Mouse (Mus musculus): ENCODE data around the gene Dars2.
"Not testable (repeated sequence)": the region's sequence is repeated elsewhere in the genome, so short reads cannot be mapped to it uniquely, and the experiment has no call there.

Dars2 gene

GRCm38 (mm10) chr1:161035281-161035785 is 35.1 kb downstream of the Dars2 start:
- DNase-seq (ENCODE audit: low read depth) = no peak

GRCm38 (mm10) chr1:161034435-161035280 is 35.8 kb downstream of the Dars2 start, which contains the start of gene Zbtb37:
Gene Zbtb37, minus strand, starts transcription at chr1:161034849.
- peak; percentile 100 for DNase-seq (ENCODE audit: low read depth)

GRCm38 (mm10) chr1:161033856-161034434 is 36.5 kb downstream of the Dars2 start:
- DNase-seq (ENCODE audit: low read depth) = peak; percentile 74

GRCm38 (mm10) chr1:161032345-161032744 is 38.1 kb downstream of the Dars2 start:
- DNase-seq (ENCODE audit: low read depth) = peak; percentile 93

GRCm38 (mm10) chr1:161031881-161032280 is 38.6 kb downstream of the Dars2 start:
- no peak for DNase-seq (ENCODE audit: low read depth)

DNA sequence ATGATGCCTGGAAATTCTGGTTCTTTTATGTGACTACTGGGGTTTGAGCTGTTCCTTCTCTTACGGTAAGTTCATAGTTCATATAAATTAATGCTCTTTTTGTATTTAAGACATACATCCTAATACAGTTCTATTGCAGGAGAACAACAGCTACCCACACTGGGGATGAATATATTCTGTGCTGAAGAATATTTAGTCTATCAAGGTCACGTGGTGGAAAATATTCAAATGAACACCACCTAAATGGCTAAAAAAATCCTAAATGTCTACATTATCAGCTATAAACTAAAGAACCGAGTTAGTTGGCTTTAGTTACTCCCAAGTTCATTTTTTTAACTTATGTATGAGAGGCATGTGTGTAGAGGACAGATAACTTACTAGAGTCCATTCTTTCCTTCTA is 40.4 kb downstream of the Dars2 start:
- no peak for DNase-seq (ENCODE audit: low read depth)

DNA sequence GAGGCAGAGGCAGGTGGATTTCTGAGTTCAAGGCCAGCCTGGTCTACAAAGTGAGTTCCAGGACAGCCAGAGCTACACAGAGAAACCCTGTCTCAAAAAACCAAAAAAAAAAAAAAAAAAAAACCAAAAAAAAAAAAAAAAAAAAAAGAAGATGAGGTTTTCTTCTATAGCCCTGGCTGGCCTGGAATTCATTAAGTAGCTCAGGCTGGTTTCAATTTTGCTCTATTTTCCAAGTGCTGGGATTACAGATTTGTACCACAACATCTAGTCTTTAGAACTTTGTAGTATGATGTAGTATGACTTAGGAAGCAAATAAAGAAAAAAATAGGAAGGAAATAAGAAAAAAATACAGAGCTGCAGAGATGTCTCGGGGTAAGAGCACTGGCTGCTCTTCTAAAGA is 42.0 kb downstream of the Dars2 start:
- not testable (repeated sequence) for DNase-seq (ENCODE audit: low read depth)

DNA sequence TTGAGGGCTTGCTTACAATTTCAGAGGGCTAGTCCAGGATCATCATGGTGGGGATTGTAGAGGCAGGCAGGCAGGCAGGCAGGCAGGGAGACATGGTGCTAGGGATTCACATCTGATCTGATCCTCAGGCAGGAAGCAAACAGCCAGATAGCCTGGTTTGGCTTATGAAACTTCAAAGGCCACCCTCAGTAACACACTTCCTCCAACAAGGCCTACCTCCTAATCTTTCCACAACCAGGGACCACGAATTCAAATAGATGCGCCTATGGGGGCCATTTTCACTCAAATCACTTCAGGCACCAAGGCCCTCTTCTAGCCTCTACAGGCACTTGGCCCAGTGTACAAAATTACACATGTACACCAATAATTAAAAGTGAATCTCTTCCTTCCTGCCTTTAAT is 43.3 kb downstream of the Dars2 start:
- peak; percentile 78 for DNase-seq (ENCODE audit: low read depth)

- no peak for DNase-seq (ENCODE audit: low read depth)
Measured at GRCm38 (mm10) chr1:161025410-161026210, 44.8 kb downstream of the Dars2 start.

- DNase-seq (ENCODE audit: low read depth) = no peak
Measured at GRCm38 (mm10) chr1:161020051-161020450, 50.4 kb downstream of the Dars2 start.

DNA sequence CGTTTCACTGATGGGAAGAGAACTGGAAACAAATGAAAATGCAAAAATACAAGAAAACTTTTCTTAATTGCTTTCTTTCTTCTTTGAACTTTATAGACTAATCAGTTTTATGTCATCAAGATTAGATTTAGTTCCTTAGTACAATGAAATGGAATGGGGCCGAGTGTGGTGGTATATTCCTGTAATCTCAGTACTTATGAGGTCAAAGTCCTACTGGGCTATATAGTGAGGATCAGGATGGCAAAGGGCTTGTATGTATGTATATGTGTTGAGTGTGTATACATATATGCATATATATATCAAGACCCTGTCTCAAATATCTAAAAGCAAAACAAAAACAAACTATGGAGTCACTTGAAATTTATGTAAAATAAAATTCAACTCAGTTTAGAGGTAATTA is 54.1 kb downstream of the Dars2 start:
- DNase-seq (ENCODE audit: low read depth) = no peak

DNA sequence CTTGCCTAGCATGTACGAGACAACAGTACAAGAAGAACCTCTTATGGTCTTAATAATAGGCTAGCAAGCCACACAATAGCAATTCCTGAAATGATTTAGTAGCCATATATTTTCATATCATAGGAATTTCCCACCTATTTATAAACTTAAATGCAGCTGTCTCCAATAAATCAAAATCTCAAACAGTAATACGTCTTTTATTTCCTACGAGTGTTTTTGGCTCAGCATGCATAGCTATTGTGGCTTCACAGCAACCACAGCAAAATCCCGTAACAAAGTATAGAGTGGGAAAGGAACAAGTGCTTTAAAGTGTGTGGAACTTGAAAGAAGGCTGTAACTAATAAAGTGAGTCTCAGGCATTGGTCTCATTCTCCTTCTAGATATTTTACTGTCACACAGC is 60.0 kb downstream of the Dars2 start:
- no peak for DNase-seq (ENCODE audit: low read depth)

- no peak for DNase-seq (ENCODE audit: low read depth)
Measured at GRCm38 (mm10) chr1:161008038-161008437, 62.4 kb downstream of the Dars2 start.

- DNase-seq (ENCODE audit: low read depth) = no peak
Measured at GRCm38 (mm10) chr1:161006471-161006870, 64.0 kb downstream of the Dars2 start.

GRCm38 (mm10) chr1:161005526-161005925 is 64.9 kb downstream of the Dars2 start:
- no peak for DNase-seq (ENCODE audit: low read depth)

GRCm38 (mm10) chr1:161004942-161005341 is 65.5 kb downstream of the Dars2 start:
- DNase-seq (ENCODE audit: low read depth) = no peak

DNA sequence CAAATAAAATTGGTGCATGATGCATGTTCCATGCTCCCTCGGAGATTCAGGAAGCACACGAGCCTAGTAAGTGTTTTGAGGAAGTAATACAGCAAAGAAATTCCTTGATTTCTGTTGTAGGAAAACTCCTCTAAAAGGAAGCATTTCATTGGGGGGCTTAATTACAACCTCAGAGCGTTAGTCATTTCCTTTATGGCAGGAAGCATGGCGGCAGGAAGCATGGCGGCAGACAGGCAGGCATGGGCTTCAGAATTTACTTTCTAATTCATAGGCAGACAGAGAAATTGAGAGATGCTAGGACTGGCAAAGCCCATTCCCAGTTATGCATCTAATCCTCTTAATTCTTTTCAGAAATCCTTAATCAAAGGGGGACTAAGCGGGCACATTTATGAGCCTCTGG is 76.6 kb downstream of the Dars2 start:
- peak; percentile 66 for DNase-seq (ENCODE audit: low read depth)
